Mouse (Mus musculus) spleen, adult 2 months (tissue): Measurements from ENCODE around the gene Kif5c. TPM values are rescaled to one million over a fixed set of nuclear protein-coding genes. Genes with fewer than 3 reads are reported as not detected.

ENCODE experiments used
- DNase-seq, 2 experiments: peaks; one replicate each; pipeline versions ENCODE4 v3.0.0 to v3.0.0-alpha.2; 2012 to 2021; ENCODE audit warnings: low spot score in 2 of 2, low read depth in 1 of 2
- H3K27ac ChIP-seq: fragments of 200-500 bp; 2 replicates; pipeline ENCODE4 v1.5.1; 2012; ENCODE audit warnings: low read length, inconsistent platforms; ENCODE audit not compliant: insufficient read depth
- H3K27me3 ChIP-seq: fragments of 200-500 bp; 2 replicates; pipeline ENCODE4 v1.6.1; 2012; ENCODE audit warnings: mild to moderate bottlenecking, moderate library complexity, low read length, inconsistent platforms; ENCODE audit not compliant: control insufficient read depth, insufficient read depth
- H3K36me3 ChIP-seq: fragments of 200-500 bp; 2 replicates; pipeline ENCODE4 v1.6.1; 2012; ENCODE audit warnings: mild to moderate bottlenecking, low read length, inconsistent platforms; ENCODE audit not compliant: control insufficient read depth, insufficient read depth
- H3K4me1 ChIP-seq: fragments of 200-500 bp; 2 replicates; pipeline ENCODE4 v1.6.1; 2011; ENCODE audit warnings: inconsistent platforms; ENCODE audit not compliant: control insufficient read depth, insufficient read depth, insufficient read length
- H3K4me3 ChIP-seq: fragments of 200-500 bp; 2 replicates; pipeline ENCODE4 v1.5.1; 2011; ENCODE audit warnings: mild to moderate bottlenecking, inconsistent platforms; ENCODE audit not compliant: insufficient read depth, insufficient read length; ENCODE audit errors: extremely low read depth
- CTCF ChIP-seq: fragments of 200-500 bp; IDR thresholded peaks from 2 replicates; pipeline ENCODE4 v1.5.1; 2011; ENCODE audit warnings: mild to moderate bottlenecking, inconsistent platforms; ENCODE audit not compliant: insufficient read depth, insufficient read length, insufficient replicate concordance; ENCODE audit errors: extremely low read depth
- POLR2A ChIP-seq: fragments of 200-500 bp; IDR thresholded peaks from 2 replicates; pipeline ENCODE4 v1.6.1; 2011; ENCODE audit warnings: low read depth, low read length, inconsistent platforms
- WGBS: fragments of 180-500 bp; shearing (Covaris S2); methylation state at CpG from one replicate; pipeline ENCODE4 v1.1.7; 2018; 5-methylcytosine and 5-hydroxymethylcytosine counted together
- polyA plus RNA-seq: library from polyadenylated mRNA; depleted of rRNA; stranded (reverse); fragments of >200 nt; gene quantifications from 2 replicates; pipeline ENCODE4 v1.2.3, GENCODE M21; 2012; rRNA removed

The Kif5c gene
- polyA plus RNA-seq, 1 experiment, result 0.21 TPM

DNA sequence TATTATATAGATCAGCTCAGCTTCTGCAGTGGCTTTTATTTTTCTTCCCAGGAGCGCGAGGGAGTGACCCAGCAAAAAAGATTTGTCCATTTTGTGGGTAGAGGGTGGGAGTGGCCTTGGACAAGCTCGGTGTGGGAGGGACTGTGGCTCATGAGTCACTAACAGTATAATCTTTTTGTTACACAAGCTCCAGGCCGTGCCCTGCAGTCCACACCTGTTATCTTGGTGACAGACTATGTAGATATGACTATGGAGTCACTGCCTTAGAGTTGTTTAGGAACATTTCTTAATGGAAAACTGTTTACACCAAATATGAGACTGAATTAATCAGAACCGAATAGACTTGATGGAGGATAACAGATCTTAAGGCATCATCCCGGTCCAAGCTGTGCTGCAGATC lies 194.9 kb downstream of the Kif5c start:
- no peak for DNase-seq
- Histone ChIP-seq H3K4me1 (no peaks in the 10 kb centered on the region), H3K27ac (no peak overlapping the region), H3K27me3 (no peaks in the 10 kb centered on the region), H3K36me3 (no peaks in the 10 kb centered on the region), H3K4me3 (no peak overlapping the region)
- WGBS, result 36% methylated on average over 6 of the region's 6 CpGs
- TF ChIP-seq CTCF (no peak), POLR2A (no peak)

DNA sequence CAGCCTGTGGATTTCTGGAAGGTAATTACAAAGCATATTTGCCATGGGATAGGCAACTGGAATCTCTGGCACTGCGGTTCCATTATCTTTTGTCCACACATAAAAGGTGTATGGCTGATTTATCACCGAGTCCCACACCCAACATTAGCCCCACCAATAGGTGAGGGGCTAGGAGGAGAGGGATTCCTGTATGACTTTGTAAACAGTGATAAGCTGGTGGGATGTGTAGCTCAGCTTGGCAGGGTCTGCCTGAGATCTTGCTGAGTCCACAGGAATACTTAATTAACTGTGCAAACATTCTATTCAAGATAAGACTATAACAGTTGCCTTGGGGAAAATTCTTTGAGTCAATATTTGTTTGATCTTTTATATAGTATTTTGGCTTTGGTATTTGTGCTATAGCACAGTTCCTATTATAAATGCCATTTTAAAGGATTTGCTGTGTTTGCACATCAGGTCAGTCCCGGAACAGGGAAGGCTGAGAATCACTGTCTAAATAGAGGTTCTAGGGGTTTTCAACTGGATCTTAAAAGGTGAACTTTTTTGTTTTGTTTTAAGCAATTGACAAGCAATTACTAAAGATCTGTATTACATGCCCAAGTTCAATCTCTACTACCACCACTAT lies 196.7 kb downstream of the Kif5c start:
- Histone ChIP-seq H3K36me3 (no peaks in the 10 kb centered on the region), H3K4me1 (no peaks in the 10 kb centered on the region), H3K27me3 (no peaks in the 10 kb centered on the region), H3K27ac (no peak overlapping the region), H3K4me3 (no peak overlapping the region)
- DNase-seq, result no peak
- 83% methylated on average over 3 of the region's 3 CpGs for WGBS
- TF ChIP-seq POLR2A (no peak), CTCF (no peak)

DNA sequence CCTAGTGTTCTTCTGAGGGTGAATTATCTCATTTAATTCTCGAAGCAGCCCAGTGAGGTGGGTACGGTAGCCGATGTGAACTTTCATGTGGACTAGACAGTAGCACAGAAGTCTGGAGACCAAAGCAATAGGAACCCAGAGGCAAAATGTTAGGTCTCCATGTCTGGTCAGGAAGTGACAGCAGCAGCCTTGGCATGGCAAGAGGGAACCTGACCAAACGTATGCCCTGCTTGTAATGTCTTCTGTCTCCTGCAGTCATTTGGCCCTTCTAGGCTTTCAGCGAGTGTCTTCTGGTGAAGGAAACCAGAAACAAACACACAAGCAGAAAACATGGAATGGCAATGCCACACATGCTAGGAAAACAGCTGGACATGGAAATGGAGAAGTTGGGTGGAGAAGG lies 197.5 kb downstream of the Kif5c start:
- H3K27me3 ChIP-seq, result no peaks in the 10 kb centered on the region
- no peaks in the 10 kb centered on the region for H3K4me1 ChIP-seq
- WGBS, result 89% methylated on average over 5 of the region's 5 CpGs
- H3K4me3 ChIP-seq, result no peak overlapping the region
- H3K36me3 ChIP-seq, result no peaks in the 10 kb centered on the region
- no peak for TF ChIP-seq POLR2A
- TF ChIP-seq CTCF, result no peak
- no peak for DNase-seq
- no peak overlapping the region for H3K27ac ChIP-seq

DNA sequence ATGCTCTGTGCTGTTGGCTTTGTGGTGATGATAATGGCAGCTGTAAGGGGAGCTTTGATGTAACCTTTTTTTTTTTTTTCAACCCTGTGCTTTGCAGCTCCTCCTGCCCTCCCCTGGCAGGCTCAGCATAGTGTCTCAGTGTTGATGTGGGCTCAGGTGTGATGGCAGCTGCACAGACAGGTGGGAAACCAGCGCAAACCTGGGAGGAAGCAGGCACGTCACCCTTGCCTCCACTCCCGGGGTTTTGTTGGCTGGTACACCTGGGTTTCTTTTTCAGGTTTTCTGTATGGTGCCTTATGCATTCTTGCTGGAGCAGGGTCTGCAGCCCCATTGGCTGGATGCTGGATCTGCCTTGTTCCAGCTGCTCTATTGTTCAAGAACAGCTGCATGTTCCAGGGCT lies 198.1 kb downstream of the Kif5c start:
- Histone ChIP-seq H3K27me3 (no peaks in the 10 kb centered on the region), H3K4me3 (no peak overlapping the region), H3K27ac (no peak overlapping the region), H3K36me3 (no peaks in the 10 kb centered on the region), H3K4me1 (no peaks in the 10 kb centered on the region)
- 84% methylated on average over 3 of the region's 3 CpGs for WGBS
- no peak for DNase-seq
- TF ChIP-seq CTCF (no peak), POLR2A (no peak)

DNA sequence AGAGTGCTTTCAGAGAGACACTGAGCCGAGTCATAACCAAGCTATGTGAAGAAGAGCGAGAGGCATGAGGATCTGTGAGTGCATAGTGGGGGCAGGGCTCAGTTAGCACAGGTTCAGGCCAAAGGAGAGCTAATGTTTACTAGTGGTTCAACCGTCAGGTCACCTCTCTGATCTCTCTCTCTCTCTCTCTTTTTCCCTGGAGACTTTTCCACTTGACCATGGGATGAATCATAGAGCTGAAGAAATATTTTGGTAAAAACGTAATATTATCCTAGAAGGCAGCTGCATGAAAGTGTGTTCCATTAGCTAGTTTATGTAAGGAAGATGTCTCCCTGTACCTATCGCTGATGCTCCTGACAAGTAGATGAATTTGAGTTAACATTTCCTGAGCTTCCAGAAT lies 199.0 kb downstream of the Kif5c start:
- no peak overlapping the region for H3K27ac ChIP-seq
- no peaks in the 10 kb centered on the region for H3K4me1 ChIP-seq
- whole genome bisulfite sequencing, result 88% methylated on average over 5 of the region's 5 CpGs
- no peaks in the 10 kb centered on the region for H3K27me3 ChIP-seq
- H3K36me3 ChIP-seq, result no peaks in the 10 kb centered on the region
- TF ChIP-seq CTCF (no peak), POLR2A (no peak)
- no peak overlapping the region for H3K4me3 ChIP-seq
- no peak for DNase-seq

DNA sequence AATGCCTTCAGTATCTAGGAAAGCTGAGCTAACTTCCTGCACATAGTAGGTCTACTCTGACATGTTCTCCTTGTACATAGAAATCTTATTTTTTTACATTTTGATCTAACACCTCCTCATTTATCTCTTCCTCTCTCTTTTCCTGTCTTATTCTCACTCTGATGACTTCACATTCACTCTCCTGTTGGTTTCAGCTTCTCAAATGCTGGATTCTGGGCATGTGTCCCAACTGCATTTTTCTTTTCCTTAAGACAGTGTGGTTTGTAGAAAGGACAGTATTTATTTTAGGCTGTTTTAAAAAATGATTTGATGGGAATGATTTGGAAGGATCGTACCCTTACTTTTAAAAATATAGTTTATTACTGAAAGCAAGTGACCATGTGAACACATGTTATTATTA lies 203.2 kb downstream of the Kif5c start:
- Histone ChIP-seq H3K4me3 (no peak overlapping the region), H3K27ac (no peak overlapping the region), H3K27me3 (no peaks in the 10 kb centered on the region), H3K4me1 (no peaks in the 10 kb centered on the region), H3K36me3 (no peaks in the 10 kb centered on the region)
- no peak for DNase-seq
- 87% methylated on average over 1 of the region's 1 CpGs for WGBS
- TF ChIP-seq POLR2A (no peak), CTCF (no peak)

Other genes starting within 250 kb of the Kif5c start
- gene Epc2, start 167.8 kb upstream of the Kif5c start, polyA plus RNA-seq, result 5.5 and 5.7 TPM in 2 replicates
- gene Lypd6b, start 168.4 kb downstream of the Kif5c start, polyA plus RNA-seq, result 0.51 and 0.59 TPM in 2 replicates